Mouse (Mus musculus): ENCODE results near the gene Tmem115. TPM values are rescaled to one million over a fixed set of nuclear protein-coding genes. Genes with fewer than 3 reads are reported as not detected.

The Tmem115 gene
- polyA plus RNA-seq, 1 experiment from 2014 or later = 44.4 TPM

- ATAC-seq (0 out of 2 replicates have a peak, but pooled peaks have one; percentile 0), DNase-seq (ENCODE audit: low spot score) (no peak)
Measured at GRCm38 (mm10) chr9:107551117-107551889, 17.6 kb downstream of the Tmem115 start, which contains the start of gene Rassf1. Gene Rassf1, plus strand, starts transcription at chr9:107551555.

GRCm38 (mm10) chr9:107551890-107552355 is 18.2 kb downstream of the Tmem115 start:
- WGBS = 5% methylated on average over 8 of the region's 8 CpGs

More at GRCm38 (mm10) chr9:107551117-107551889, 17.6 kb downstream of the Tmem115 start, which contains the start of gene Rassf1:
- Histone ChIP-seq H3K4me1 (ENCODE audit: control insufficient read depth, insufficient read depth, low read length) (peaks cover 38% of the 10 kb centered on the region), H3K27me3 (replicated peaks; ENCODE audit: control insufficient read depth, insufficient read depth, low read length) (peaks cover 30% of the 10 kb centered on the region), H3K4me3 (ENCODE audit: low read depth, low read length) (peak within 1 kb of the TSS; percentile 32), H3K9ac (ENCODE audit: low read length) (peak within 1 kb of the TSS; percentile 58), H3K4me2 (ENCODE audit: low read length) (peak within 1 kb of the TSS; percentile 89), H3K27ac (ENCODE audit: low read depth, low read length) (no peak within 1 kb of the TSS), H3K36me3 (ENCODE audit: control insufficient read depth, insufficient read depth, low read length) (no peaks in the 10 kb centered on the region), H3K9me3 (replicated peaks; ENCODE audit: control insufficient read depth, low read length) (no peaks in the 10 kb centered on the region)
- 1% methylated on average over 59 of the region's 63 CpGs for WGBS

DNA sequence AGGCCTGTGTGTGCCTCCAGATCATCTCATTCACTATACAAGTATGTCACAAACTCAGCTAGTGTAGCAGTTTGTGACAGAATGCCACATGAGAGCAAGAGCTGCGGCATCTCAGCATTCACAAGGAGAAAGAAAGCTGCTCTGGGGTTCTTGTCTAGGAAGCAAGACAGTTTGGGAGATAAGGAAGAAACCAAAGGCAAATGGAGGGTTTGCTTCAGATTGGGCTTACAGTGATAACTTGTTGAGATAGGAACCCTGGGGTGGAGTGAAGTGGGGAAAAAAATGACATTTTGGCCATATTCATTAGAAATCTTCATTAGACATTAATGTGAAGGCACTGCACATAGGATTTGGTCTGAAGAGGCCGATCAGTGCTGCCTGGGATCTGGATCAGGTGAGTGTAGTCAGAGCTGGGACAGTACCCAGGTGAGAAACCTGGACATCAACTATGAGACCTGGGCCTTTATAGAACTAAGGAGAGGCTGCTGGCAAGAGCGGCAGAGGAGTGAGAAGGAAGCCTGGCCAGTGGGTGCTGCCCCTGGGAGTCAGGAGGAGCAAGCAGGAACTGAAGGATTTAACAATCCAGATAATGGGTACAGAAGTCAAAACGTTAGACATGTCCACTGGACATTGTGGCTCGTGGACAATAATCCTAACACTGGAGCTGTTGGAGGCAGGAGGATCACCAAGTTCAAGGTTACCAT is 19.1 kb downstream of the Tmem115 start:
- Histone ChIP-seq H3K4me1 (ENCODE audit: control insufficient read depth, insufficient read depth, low read length) (peaks cover 31% of the 10 kb centered on the region), H3K27me3 (replicated peaks; ENCODE audit: control insufficient read depth, insufficient read depth, low read length) (peaks cover 30% of the 10 kb centered on the region), H3K27ac (ENCODE audit: low read depth, low read length) (no peak overlapping the region), H3K9me3 (replicated peaks; ENCODE audit: control insufficient read depth, low read length) (no peaks in the 10 kb centered on the region), H3K36me3 (ENCODE audit: control insufficient read depth, insufficient read depth, low read length) (peaks cover 9% of the 10 kb centered on the region), H3K9ac (ENCODE audit: low read length) (no peak overlapping the region), H3K4me2 (ENCODE audit: low read length) (peak overlapping the region; percentile 89; the same call in 1 of the 2 replicates), H3K4me3 (ENCODE audit: low read depth, low read length) (0 out of 2 replicates have a peak overlapping the region, but pooled peaks have one; percentile 63)
- DNase-seq (ENCODE audit: low spot score) (no peak), ATAC-seq (no peak)
- WGBS = 76% methylated on average over 5 of the region's 5 CpGs

More at GRCm38 (mm10) chr9:107551890-107552355, 18.2 kb downstream of the Tmem115 start:
- H3K4me3 ChIP-seq (ENCODE audit: low read depth, low read length) = peak overlapping the region; percentile 32
- peaks cover 30% of the 10 kb centered on the region for H3K27me3 ChIP-seq (replicated peaks; ENCODE audit: control insufficient read depth, insufficient read depth, low read length)
- DNase-seq (ENCODE audit: low spot score) (no peak), ATAC-seq (no peak)
- H3K4me2 ChIP-seq (ENCODE audit: low read length) = peak overlapping the region; percentile 89
- no peaks in the 10 kb centered on the region for H3K9me3 ChIP-seq (replicated peaks; ENCODE audit: control insufficient read depth, low read length)
- H3K4me1 ChIP-seq (ENCODE audit: control insufficient read depth, insufficient read depth, low read length) = peaks cover 35% of the 10 kb centered on the region
- H3K36me3 ChIP-seq (ENCODE audit: control insufficient read depth, insufficient read depth, low read length) = no peaks in the 10 kb centered on the region; the same call in 1 of the 2 replicates
- H3K9ac ChIP-seq (ENCODE audit: low read length) = peak overlapping the region; percentile 58
- no peak overlapping the region for H3K27ac ChIP-seq (ENCODE audit: low read depth, low read length)

- H3K4me3 ChIP-seq (ENCODE audit: low read depth, low read length) = peak overlapping the region; percentile 63
- H3K27ac ChIP-seq (ENCODE audit: low read depth, low read length) = peak overlapping the region; percentile 82
- H3K4me1 ChIP-seq (ENCODE audit: control insufficient read depth, insufficient read depth, low read length) = peaks cover 31% of the 10 kb centered on the region
- H3K27me3 ChIP-seq (replicated peaks; ENCODE audit: control insufficient read depth, insufficient read depth, low read length) = peaks cover 30% of the 10 kb centered on the region
- H3K9me3 ChIP-seq (replicated peaks; ENCODE audit: control insufficient read depth, low read length) = no peaks in the 10 kb centered on the region
- ATAC-seq = peak; percentile 67
- no peak for DNase-seq (ENCODE audit: low spot score)
- peak overlapping the region; percentile 73 for H3K9ac ChIP-seq (ENCODE audit: low read length)
- peak overlapping the region; percentile 89 for H3K4me2 ChIP-seq (ENCODE audit: low read length)
- H3K36me3 ChIP-seq (ENCODE audit: control insufficient read depth, insufficient read depth, low read length) = peaks cover 18% of the 10 kb centered on the region
- 5% methylated on average over 36 of the region's 37 CpGs for WGBS
Measured at GRCm38 (mm10) chr9:107553541-107554318, 20.0 kb downstream of the Tmem115 start.

DNA sequence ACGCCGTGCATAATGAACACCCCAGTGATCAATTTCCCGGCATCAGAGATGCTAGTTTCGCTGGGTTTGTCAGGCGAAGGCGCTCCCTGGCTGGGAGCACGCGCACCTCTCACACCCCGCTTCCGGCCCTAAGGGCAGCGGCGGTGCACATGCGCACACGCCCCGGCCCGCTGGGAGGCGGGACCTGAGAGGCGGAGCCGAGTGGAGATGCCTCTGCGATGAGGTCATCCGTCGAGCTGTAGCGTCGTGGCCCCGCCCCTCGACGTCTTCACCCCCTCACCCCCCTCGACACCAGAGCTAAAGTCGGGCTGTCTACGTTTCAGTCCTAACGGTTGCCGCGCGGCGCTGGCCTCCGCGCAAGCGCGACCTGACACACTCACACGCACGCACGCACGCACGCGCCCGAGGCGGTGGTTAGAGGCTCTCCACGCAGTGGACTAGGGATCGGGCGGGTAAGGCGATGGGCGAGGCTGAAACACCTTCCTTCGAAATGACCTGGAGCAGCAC is 20.6 kb downstream of the Tmem115 start:
- Histone ChIP-seq H3K27ac (ENCODE audit: low read depth, low read length) (peak overlapping the region; percentile 82), H3K4me3 (ENCODE audit: low read depth, low read length) (peak overlapping the region; percentile 63), H3K4me1 (ENCODE audit: control insufficient read depth, insufficient read depth, low read length) (peaks cover 31% of the 10 kb centered on the region), H3K9ac (ENCODE audit: low read length) (peak overlapping the region; percentile 88), H3K27me3 (replicated peaks; ENCODE audit: control insufficient read depth, insufficient read depth, low read length) (peaks cover 30% of the 10 kb centered on the region), H3K9me3 (replicated peaks; ENCODE audit: control insufficient read depth, low read length) (no peaks in the 10 kb centered on the region), H3K4me2 (ENCODE audit: low read length) (peak overlapping the region; percentile 89), H3K36me3 (ENCODE audit: control insufficient read depth, insufficient read depth, low read length) (peaks cover 24% of the 10 kb centered on the region)
- peak; percentile 99 for DNase-seq (ENCODE audit: low spot score)
- ATAC-seq = peak; percentile 93
- WGBS = under 1% methylated on average over 53 of the region's 53 CpGs

GRCm38 (mm10) chr9:107555031-107555457 is 21.3 kb downstream of the Tmem115 start:
- no peaks in the 10 kb centered on the region for H3K9me3 ChIP-seq (replicated peaks; ENCODE audit: control insufficient read depth, low read length)
- H3K27ac ChIP-seq (ENCODE audit: low read depth, low read length) = peak overlapping the region; percentile 82
- WGBS = under 1% methylated on average over 23 of the region's 23 CpGs
- peak overlapping the region; percentile 89 for H3K4me2 ChIP-seq (ENCODE audit: low read length)
- ATAC-seq (no peak), DNase-seq (ENCODE audit: low spot score) (no peak)
- H3K36me3 ChIP-seq (ENCODE audit: control insufficient read depth, insufficient read depth, low read length) = peaks cover 31% of the 10 kb centered on the region
- peak overlapping the region; percentile 63 for H3K4me3 ChIP-seq (ENCODE audit: low read depth, low read length)
- H3K4me1 ChIP-seq (ENCODE audit: control insufficient read depth, insufficient read depth, low read length) = peaks cover 31% of the 10 kb centered on the region
- peaks cover 30% of the 10 kb centered on the region for H3K27me3 ChIP-seq (replicated peaks; ENCODE audit: control insufficient read depth, insufficient read depth, low read length)
- H3K9ac ChIP-seq (ENCODE audit: low read length) = peak overlapping the region; percentile 88

- Histone ChIP-seq H3K4me2 (ENCODE audit: low read length) (peak overlapping the region; percentile 89), H3K4me3 (ENCODE audit: low read depth, low read length) (peak overlapping the region; percentile 63), H3K9ac (ENCODE audit: low read length) (peak overlapping the region; percentile 88), H3K27ac (ENCODE audit: low read depth, low read length) (no peak overlapping the region), H3K27me3 (replicated peaks; ENCODE audit: control insufficient read depth, insufficient read depth, low read length) (peaks cover 25% of the 10 kb centered on the region), H3K36me3 (ENCODE audit: control insufficient read depth, insufficient read depth, low read length) (peaks cover 38% of the 10 kb centered on the region), H3K9me3 (replicated peaks; ENCODE audit: control insufficient read depth, low read length) (no peaks in the 10 kb centered on the region), H3K4me1 (ENCODE audit: control insufficient read depth, insufficient read depth, low read length) (peaks cover 31% of the 10 kb centered on the region)
- no peak for DNase-seq (ENCODE audit: low spot score)
- ATAC-seq = no peak
- 43% methylated on average over 2 of the region's 2 CpGs for WGBS
Measured at GRCm38 (mm10) chr9:107555701-107556100, 22.0 kb downstream of the Tmem115 start.

DNA sequence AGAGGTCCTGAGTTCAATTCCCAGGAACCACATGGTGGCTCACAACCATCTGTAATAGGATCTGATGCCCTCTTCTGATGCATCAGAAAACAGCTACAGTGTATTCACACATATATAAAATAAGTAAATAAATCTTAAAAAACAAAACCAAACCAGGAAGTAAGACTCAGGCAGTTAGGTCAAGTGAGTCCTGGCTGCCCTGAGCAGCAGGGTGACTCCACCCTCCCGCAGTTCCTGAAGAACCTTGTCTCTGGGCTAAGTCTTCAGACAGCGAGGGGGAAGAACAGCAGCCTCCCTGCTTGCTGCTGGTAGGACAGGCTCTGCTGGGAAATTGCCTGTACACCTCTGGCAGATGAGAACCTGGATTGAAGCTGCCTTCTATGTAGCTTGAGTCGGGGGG is 22.6 kb downstream of the Tmem115 start:
- no peak overlapping the region for H3K27ac ChIP-seq (ENCODE audit: low read depth, low read length)
- no peaks in the 10 kb centered on the region for H3K9me3 ChIP-seq (replicated peaks; ENCODE audit: control insufficient read depth, low read length)
- WGBS = 84% methylated on average over 3 of the region's 3 CpGs
- no peak for ATAC-seq
- 0 out of 2 replicates have a peak overlapping the region, but pooled peaks have one; percentile 63 for H3K4me3 ChIP-seq (ENCODE audit: low read depth, low read length)
- H3K27me3 ChIP-seq (replicated peaks; ENCODE audit: control insufficient read depth, insufficient read depth, low read length) = peaks cover 19% of the 10 kb centered on the region
- H3K4me2 ChIP-seq (ENCODE audit: low read length) = peak overlapping the region; percentile 89; the same call in 1 of the 2 replicates
- peaks cover 29% of the 10 kb centered on the region for H3K4me1 ChIP-seq (ENCODE audit: control insufficient read depth, insufficient read depth, low read length)
- peaks cover 44% of the 10 kb centered on the region for H3K36me3 ChIP-seq (ENCODE audit: control insufficient read depth, insufficient read depth, low read length)
- H3K9ac ChIP-seq (ENCODE audit: low read length) = peak overlapping the region; percentile 41; the same call in 1 of the 2 replicates
- no peak for DNase-seq (ENCODE audit: low spot score)
